Mouse (Mus musculus): Measurements from ENCODE around the gene Izumo1r. TPM values are rescaled to one million over a fixed set of nuclear protein-coding genes. Genes with fewer than 3 reads are reported as not detected.

Gene Izumo1r
- total RNA-seq, 2 experiments from 2014 or later: not detected

DNA sequence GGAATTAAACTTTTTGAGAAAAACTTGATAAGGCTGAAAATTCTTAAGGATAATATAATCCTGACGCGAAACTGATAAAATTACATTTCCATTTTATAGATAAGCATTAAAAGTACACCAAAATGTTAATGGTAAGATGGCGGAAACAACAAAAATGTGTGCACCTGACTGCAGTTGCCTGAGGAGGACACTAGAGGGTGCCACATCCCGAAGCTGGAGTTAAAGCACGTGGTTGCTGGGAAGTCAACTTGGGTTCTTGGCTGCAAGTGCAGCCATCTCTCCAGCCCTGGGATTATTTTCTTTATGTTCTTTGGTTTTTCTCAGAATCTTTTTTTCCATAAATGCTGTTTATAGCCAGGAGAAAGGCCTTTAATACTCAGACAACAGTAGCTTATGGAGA is 57.3 kb downstream of the Izumo1r start:
- TF ChIP-seq CTCF (conservative IDR thresholded peaks at IDR 0.05): peak; percentile 72
- DNase-seq (ENCODE audit: low spot score in 2 of 2): no peak
- H3K27ac ChIP-seq: no peak overlapping the region
- no peak overlapping the region for H3K4me3 ChIP-seq

DNA sequence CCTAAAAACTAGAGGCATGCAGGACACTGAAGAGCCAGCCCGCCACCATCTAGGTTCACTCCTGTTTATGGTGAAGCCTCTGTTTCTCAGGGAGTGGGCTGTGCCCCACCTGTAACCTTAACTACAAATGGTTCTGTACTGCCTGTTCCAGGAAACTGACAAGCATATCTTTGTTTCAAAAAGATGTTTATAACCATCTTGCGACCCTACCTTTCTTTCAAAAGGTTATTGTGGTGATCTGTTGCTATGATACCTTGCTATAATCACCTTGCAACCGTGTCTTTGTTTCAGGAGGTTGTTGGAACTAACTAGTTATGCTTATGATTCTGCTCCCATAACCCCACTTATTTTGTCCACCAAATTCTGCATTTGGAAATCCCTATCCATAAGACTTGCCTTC is 59.8 kb downstream of the Izumo1r start:
- TF ChIP-seq CTCF (conservative IDR thresholded peaks at IDR 0.05): no peak
- Histone ChIP-seq H3K27ac (no peak overlapping the region), H3K4me3 (no peak overlapping the region)
- no peak for DNase-seq (ENCODE audit: low spot score in 2 of 2)

DNA sequence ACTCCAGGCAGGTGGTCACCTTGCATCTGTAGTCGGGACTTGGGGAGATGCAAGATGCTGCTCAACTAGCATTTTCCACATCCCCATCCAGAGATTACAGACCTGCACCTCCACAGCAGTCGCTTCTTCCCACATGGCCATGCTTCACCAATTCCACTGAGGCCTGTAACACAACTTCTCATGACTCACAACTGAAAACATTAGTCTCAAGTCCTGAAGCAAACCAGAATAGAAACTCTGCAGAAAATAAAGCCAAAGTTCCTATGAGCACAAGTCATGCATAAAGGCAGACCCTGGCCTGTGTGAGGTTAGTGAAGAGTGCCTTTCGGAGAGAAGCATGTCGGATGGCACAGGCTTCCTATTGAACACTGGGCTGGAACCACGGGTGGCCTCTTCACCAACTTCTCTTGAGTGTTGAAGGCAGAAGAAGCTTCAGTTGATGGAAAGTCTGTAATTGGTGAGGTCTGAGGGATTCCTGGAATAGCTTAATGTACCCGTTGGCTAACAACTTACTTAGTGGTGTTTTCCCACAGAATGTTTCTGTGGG is 60.4 kb downstream of the Izumo1r start:
- no peak for DNase-seq (ENCODE audit: low spot score in 2 of 2)
- H3K27ac ChIP-seq: no peak overlapping the region
- no peak for TF ChIP-seq CTCF (conservative IDR thresholded peaks at IDR 0.05)
- no peak overlapping the region for H3K4me3 ChIP-seq

DNA sequence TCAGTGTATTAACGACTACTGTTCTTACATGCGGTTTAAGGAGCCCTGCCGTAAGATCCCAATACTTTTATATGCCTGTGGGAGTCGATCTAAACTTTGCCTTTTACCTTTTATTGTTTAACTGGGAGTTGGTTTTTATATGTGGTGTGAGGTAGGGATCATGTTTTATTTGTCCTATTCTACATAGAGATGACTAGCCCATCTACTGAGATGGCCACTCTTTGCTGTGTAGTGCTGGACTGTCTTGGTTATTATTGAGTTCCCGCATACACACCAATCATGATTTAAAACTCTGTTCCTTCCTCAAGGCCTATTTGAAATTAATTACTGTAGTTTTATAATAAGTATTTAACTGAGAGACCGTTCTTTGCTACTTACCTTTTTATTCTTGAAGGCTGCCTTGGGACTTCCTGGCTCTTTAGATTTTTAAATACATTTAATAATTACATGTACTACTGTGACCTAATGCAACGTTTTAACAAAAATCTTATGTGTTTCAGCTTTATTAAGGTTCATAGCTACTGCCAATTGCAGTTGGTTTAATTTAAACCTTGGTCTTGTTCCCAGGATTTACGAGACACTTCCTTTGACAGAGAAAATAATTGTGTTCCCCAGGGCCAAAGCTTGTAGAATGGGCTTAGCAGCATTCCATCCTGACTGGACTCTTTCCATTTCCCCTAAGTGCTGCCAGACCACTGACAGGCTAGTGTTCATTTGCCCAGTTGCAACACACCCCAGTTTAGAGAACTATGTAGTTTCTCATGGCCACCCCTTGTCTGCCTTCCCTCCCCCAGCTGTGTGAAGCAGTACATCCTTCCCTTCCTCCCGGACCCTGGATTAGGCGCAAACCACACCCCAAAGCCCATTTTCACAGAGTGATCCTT is 61.6 kb downstream of the Izumo1r start:
- Histone ChIP-seq H3K27ac (no peak overlapping the region), H3K4me3 (no peak overlapping the region)
- no peak for DNase-seq (ENCODE audit: low spot score in 2 of 2)
- no peak for TF ChIP-seq CTCF (conservative IDR thresholded peaks at IDR 0.05)

DNA sequence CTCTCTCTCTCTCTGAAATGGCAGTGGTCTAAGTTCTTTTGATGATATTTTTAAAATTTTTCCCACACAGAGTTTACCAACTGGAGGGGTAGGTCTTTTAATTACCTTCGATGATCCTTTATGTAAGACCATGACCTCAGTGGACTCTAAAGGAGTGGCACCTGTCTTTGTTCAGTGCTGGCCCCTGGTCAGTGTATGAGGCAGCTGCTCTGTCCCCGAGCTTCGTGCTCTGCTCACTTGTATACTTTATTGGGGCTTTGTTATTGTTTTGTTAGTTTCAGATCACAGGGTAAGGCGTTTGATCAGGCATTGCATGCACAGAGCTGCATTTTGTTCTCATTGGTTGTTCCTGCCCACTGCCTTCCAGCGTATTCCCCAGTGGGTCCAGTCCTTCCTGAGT is 63.8 kb downstream of the Izumo1r start:
- Histone ChIP-seq H3K27ac (no peak overlapping the region), H3K4me3 (no peak overlapping the region)
- no peak for DNase-seq (ENCODE audit: low spot score in 2 of 2)
- TF ChIP-seq CTCF (conservative IDR thresholded peaks at IDR 0.05): no peak

DNA sequence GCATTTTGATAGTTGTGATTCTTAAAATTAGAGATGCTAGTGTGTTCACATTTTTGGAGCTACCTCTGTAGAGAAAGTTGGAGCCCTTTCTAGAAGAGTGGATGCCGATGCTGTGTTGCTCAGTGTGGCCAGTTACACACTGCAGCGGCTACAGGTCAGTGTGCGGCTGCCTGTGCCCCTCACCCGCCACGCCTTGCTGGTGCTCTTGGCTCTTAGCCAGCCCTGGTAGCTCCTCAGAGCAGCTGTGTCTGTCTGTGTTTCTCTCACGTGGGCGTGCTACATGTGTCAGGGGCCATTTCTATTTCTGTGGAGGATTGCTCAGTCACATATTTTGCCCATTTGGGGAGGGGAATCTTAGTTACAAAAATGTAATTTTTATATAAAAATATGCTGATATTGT is 64.2 kb downstream of the Izumo1r start:
- no peak overlapping the region for H3K4me3 ChIP-seq
- no peak for DNase-seq (ENCODE audit: low spot score in 2 of 2)
- H3K27ac ChIP-seq: no peak overlapping the region
- no peak for TF ChIP-seq CTCF (conservative IDR thresholded peaks at IDR 0.05)

Other genes with a start within 250 kb of the Izumo1r start
- gene Piwil4, start 163.2 kb downstream of the Izumo1r start, total RNA-seq (2021): not detected
- under 1 TPM; 0.27 to 0.36 TPM for gene Fut4, start 151.6 kb downstream of the Izumo1r start, total RNA-seq (2021)
- gene 1700012B09Rik, start 132.9 kb downstream of the Izumo1r start, total RNA-seq (2021): 1 to 10 TPM in 1 of 2 experiments, not detected in 1; 1.1 TPM
- 10 to 100 TPM in 1 of 2 experiments, 1 to 10 TPM in 1; 9.8 to 15.4 TPM for gene Mre11a, start 119.3 kb downstream of the Izumo1r start, total RNA-seq (2021)
- gene Ankrd49, start 119.1 kb downstream of the Izumo1r start, total RNA-seq (2021): 10 to 100 TPM; 13.6 to 17.0 TPM
- 10 to 100 TPM; 12.7 to 12.9 TPM for gene Gpr83, start 43.7 kb downstream of the Izumo1r start, total RNA-seq (2021)
- 10 to 100 TPM; 26.2 to 33.3 TPM for gene Panx1, start 141.5 kb upstream of the Izumo1r start, total RNA-seq (2021)
- not detected for gene Hephl1, start 208.2 kb upstream of the Izumo1r start, total RNA-seq (2021)

Measured in layer of hippocampus, adult 2 months (tissue).